Mouse (Mus musculus): Measurements from ENCODE around the gene Gm49322. TPM values are rescaled to one million over a fixed set of nuclear protein-coding genes. Genes with fewer than 3 reads are reported as not detected.

Gene Gm49322
- total and polyA plus RNA-seq, 3 experiments = 0.28 to 1.8 (median 1.1) TPM

DNA sequence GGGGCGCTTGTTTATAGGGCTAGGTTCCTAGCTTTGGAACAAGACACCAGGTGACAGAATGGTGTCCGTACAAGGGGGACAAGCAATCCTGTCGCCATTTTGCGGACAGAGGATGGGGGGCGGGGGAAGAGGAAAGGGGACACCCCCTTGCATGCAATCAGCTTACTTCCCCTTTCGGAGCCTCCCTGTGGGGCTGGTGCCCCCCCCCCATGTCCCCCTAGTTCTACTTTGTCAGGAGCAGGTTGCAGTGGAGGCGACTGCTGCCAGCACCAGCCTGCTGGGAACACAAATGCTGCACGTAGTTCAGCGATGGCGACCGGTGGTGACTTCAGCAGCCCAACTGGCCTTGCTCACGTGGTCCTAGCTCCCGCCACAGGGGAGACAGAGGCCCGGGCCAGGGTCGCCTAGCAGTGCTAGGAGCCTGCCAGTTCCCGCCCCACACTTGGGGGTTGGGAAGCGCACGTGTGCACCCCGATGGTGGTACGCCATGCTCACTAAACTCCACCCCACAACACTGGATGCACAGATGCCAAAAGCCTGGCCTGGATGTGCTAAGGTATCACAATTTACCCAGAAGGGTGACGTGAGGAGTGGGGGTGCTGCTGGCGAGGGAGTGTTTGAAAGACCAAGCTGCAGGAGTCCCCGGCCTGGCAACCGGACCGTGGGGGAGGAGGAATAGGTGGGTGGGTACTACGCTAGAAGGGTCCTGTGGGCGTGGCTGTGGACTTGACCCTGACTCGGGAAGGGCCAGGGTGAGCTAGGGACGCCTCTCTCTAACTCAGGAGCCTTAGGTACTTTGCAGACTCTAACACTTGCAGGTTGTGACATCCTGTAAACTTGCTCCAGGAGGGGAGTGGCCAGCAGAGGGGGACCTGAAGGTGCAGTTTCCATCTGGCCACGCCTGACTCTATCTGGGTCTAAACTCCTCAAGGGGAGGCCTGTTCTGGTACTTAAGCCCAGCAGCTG lies 34.7 kb upstream of the Gm49322 start (continued):
- TF ChIP-seq MXI1 (IDR thresholded peaks at IDR 0.05; ENCODE audit: low read depth, low read length) = peak; percentile 34; the same call in 1 of the 2 replicates
- peak; percentile 2; the same call in 1 of the 2 replicates for TF ChIP-seq CHD1 (IDR thresholded peaks at IDR 0.05; ENCODE audit: low read depth, low read length)
- peak; percentile 64; the same call in 1 of the 2 replicates for TF ChIP-seq POLR2A (IDR thresholded peaks at IDR 0.05; ENCODE audit: low read depth, low read length)

DNA sequence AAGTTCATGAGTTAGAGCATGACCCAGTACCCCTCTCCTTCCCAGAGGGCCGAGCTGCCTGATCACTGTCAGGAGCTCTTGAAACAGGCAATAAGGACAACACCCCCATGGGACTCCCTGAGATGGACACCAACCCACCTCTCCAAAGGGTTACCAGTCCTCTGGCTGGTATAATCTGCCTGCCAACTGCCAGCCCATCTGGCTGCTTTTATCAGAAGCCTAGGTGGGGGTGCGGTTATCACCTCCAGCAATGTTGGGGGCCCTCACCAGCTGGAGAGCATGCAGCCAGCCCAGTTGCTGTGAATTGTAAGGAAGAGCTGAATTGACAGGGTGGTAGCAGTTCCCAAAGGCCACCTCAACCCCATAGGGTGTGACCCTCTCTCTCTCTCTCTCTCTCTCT lies 33.3 kb upstream of the Gm49322 start:
- Histone ChIP-seq H3K36me3 (replicated peaks in 1 of 2; ENCODE audit: control insufficient read depth in 1 of 2, insufficient read depth in 1 of 2, low read length in 1 of 2) (peaks cover 16 to 37% of the 10 kb centered on the region in 2 experiments), H3K4me2 (ENCODE audit: insufficient read depth, low read depth, poor library complexity, severe bottlenecking) (no peak overlapping the region), H3K9ac (ENCODE audit: insufficient read depth, low read depth) (no peak overlapping the region), H3K4me3 (replicated peaks in 1 of 3; ENCODE audit: low read depth in 2 of 3, low read length in 2 of 3, poor library complexity in 1 of 3) (no peak overlapping the region), H3K27ac (ENCODE audit: insufficient read depth, low read depth) (no peak overlapping the region), H3K27me3 (replicated peaks) (no peaks in the 10 kb centered on the region), H3K4me1 (ENCODE audit: control insufficient read depth in 1 of 2, insufficient read depth in 2 of 2) (peaks cover 17 to 52% of the 10 kb centered on the region in 2 experiments), H3K9me3 (replicated peaks; ENCODE audit: low read length) (no peaks in the 10 kb centered on the region), H3K79me2 (replicated peaks; ENCODE audit: control insufficient read depth, extremely low read depth, insufficient read depth, poor library complexity, severe bottlenecking) (peaks cover 71% of the 10 kb centered on the region)
- dilution Hi-C loops (cut with MboI; ENCODE audit: extremely low pct_ligation_motif_present, extremely low pct_unique_long_range_greater_than_20kb, low sequenced_read_pairs) = no loop called here
- no peak for DNase-seq (ENCODE audit: extremely low read depth)
- in situ Hi-C loops (cut with MboI; ENCODE audit: low pct_ligation_motif_present, low pct_unique_long_range_greater_than_20kb, low sequenced_read_pairs) = no loop called here
- TF ChIP-seq ZC3H11A (IDR thresholded peaks at IDR 0.05; ENCODE audit: low read depth, low read length) = no peak
- TF ChIP-seq POLR2A (IDR thresholded peaks at IDR 0.05; ENCODE audit: low read depth, low read length) = 0 out of 2 replicates have a peak, but pooled peaks have one; percentile 10

DNA sequence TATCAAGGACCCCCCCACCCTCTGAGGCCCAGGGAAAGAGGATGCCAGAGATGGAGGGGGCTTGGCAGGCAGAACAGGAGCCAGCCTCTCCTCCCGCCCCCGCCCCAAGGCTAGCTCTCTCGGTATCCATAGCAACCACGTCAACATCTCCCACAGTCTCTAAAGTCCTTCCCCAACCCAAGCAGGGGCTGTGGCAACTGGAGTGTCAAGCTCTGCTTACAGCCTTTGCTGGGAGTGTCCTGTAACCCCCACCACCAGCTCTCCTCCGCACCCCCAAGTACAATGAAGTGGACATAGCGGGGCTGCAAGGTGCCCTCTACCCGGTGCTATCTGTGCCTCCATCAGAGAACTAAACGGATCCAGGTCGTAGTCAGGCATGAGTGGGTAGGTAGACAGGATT lies 31.9 kb upstream of the Gm49322 start:
- Histone ChIP-seq H3K27me3 (replicated peaks) (no peaks in the 10 kb centered on the region), H3K4me3 (replicated peaks in 1 of 3; ENCODE audit: low read depth in 2 of 3, low read length in 2 of 3, poor library complexity in 1 of 3) (no peak overlapping the region), H3K4me1 (ENCODE audit: control insufficient read depth in 1 of 2, insufficient read depth in 2 of 2) (peaks cover 17 to 55% of the 10 kb centered on the region in 2 experiments), H3K9me3 (replicated peaks; ENCODE audit: low read length) (no peaks in the 10 kb centered on the region), H3K4me2 (ENCODE audit: insufficient read depth, low read depth, poor library complexity, severe bottlenecking) (no peak overlapping the region), H3K27ac (ENCODE audit: insufficient read depth, low read depth) (no peak overlapping the region), H3K36me3 (replicated peaks in 1 of 2; ENCODE audit: control insufficient read depth in 1 of 2, insufficient read depth in 1 of 2, low read length in 1 of 2) (peaks cover 4 to 23% of the 10 kb centered on the region in 2 experiments), H3K79me2 (replicated peaks; ENCODE audit: control insufficient read depth, extremely low read depth, insufficient read depth, poor library complexity, severe bottlenecking) (peaks cover 66% of the 10 kb centered on the region), H3K9ac (ENCODE audit: insufficient read depth, low read depth) (no peak overlapping the region)
- TF ChIP-seq EP300 (IDR thresholded peaks at IDR 0.05; ENCODE audit: low read length) = no peak
- no peak for TF ChIP-seq CHD1 (IDR thresholded peaks at IDR 0.05; ENCODE audit: low read depth, low read length)
- no peak for TF ChIP-seq POLR2AphosphoS2 (IDR thresholded peaks at IDR 0.05; ENCODE audit: low read depth, low read length)
- no peak for TF ChIP-seq ELF1 (IDR thresholded peaks at IDR 0.05; ENCODE audit: low read depth, low read length)
- no peak for TF ChIP-seq CHD2 (IDR thresholded peaks at IDR 0.05; ENCODE audit: low read length)
- no peak for TF ChIP-seq MXI1 (IDR thresholded peaks at IDR 0.05; ENCODE audit: low read depth, low read length)
- no peak for TF ChIP-seq CTCF (conservative IDR thresholded peaks at IDR 0.05 in 1 of 2, IDR thresholded peaks at IDR 0.05 in 1 of 2; ENCODE audit: low read depth in 2 of 2, low read length in 2 of 2)
- TF ChIP-seq NELFE (IDR thresholded peaks at IDR 0.05; ENCODE audit: low read depth, low read length) = no peak
- no peak for TF ChIP-seq E2F4 (IDR thresholded peaks at IDR 0.05; ENCODE audit: insufficient replicate concordance, low read depth, low read length)
- TF ChIP-seq USF1 (IDR thresholded peaks at IDR 0.05; ENCODE audit: low read depth, low read length) = no peak
- TF ChIP-seq TBP (conservative IDR thresholded peaks at IDR 0.05; ENCODE audit: low read depth, low read length) = no peak
- no peak for TF ChIP-seq MYC (IDR thresholded peaks at IDR 0.05; ENCODE audit: low read depth, low read length)
- no peak for TF ChIP-seq JUN (IDR thresholded peaks at IDR 0.05; ENCODE audit: insufficient read depth, low read depth, low read length)
- no peak for TF ChIP-seq SIN3A (IDR thresholded peaks at IDR 0.05; ENCODE audit: low read length)
- no peak for TF ChIP-seq HCFC1 (IDR thresholded peaks at IDR 0.05; ENCODE audit: low read depth, low read length)
- TF ChIP-seq MAZ (IDR thresholded peaks at IDR 0.05; ENCODE audit: low read depth, low read length) = no peak
- TF ChIP-seq ETS1 (conservative IDR thresholded peaks at IDR 0.05; ENCODE audit: low read depth, low read length) = no peak
- TF ChIP-seq JUND (conservative IDR thresholded peaks at IDR 0.05; ENCODE audit: low read depth, low read length) = no peak
- dilution Hi-C loops (cut with MboI; ENCODE audit: extremely low pct_ligation_motif_present, extremely low pct_unique_long_range_greater_than_20kb, low sequenced_read_pairs) = no loop called here
- in situ Hi-C loops (cut with MboI; ENCODE audit: low pct_ligation_motif_present, low pct_unique_long_range_greater_than_20kb, low sequenced_read_pairs) = no loop called here
- DNase-seq (ENCODE audit: extremely low read depth) = peak; percentile 28

Measured in CH12.LX (cell line).